Mouse (Mus musculus) lung, postnatal 0 days (tissue): ENCODE data around the gene St6gal1. TPM values are rescaled to one million over a fixed set of nuclear protein-coding genes. Genes with fewer than 3 reads are reported as not detected.

Experiments used
- ATAC-seq: fragments of 200-750 bp; cut with Nextera tagmentation; 2 replicates; pipeline ENCODE4 v1.8.0; 2017; ENCODE audit warnings: moderate library complexity
- DNase-seq: peaks from one replicate; pipeline ENCODE4 v3.0.0-alpha.2; 2016; ENCODE audit warnings: low spot score
- H3K27ac ChIP-seq: fragments of 300-500 bp; sonication (generic); 2 replicates; pipeline ENCODE4 v1.5.1; 2014; ENCODE audit warnings: antibody characterized with exemption, mild to moderate bottlenecking, low read length, mixed read lengths
- H3K27me3 ChIP-seq: fragments of 300-500 bp; sonication (generic); replicated peaks from 2 replicates; pipeline ENCODE4 v1.6.1; 2014; ENCODE audit warnings: low read length, mixed read lengths; ENCODE audit not compliant: insufficient read depth
- H3K36me3 ChIP-seq: fragments of 300-500 bp; sonication (generic); 2 replicates; pipeline ENCODE4 v1.6.1; 2014; ENCODE audit warnings: low read length, mixed read lengths; ENCODE audit not compliant: insufficient read depth
- H3K4me1 ChIP-seq: fragments of 300-500 bp; sonication (generic); 2 replicates; pipeline ENCODE4 v1.6.1; 2014; ENCODE audit warnings: antibody characterized with exemption, low read depth, low read length, mixed read lengths; ENCODE audit not compliant: insufficient read depth
- H3K4me2 ChIP-seq: fragments of 300-500 bp; sonication (generic); replicated peaks from 2 replicates; pipeline ENCODE4 v1.6.1; 2014; ENCODE audit warnings: low read depth, mild to moderate bottlenecking, low read length, moderate library complexity, mixed read lengths
- H3K4me3 ChIP-seq: fragments of 300-500 bp; sonication (generic); 2 replicates; pipeline ENCODE4 v1.5.1; 2014; ENCODE audit warnings: low read depth, low read length
- H3K9ac ChIP-seq: fragments of 300-500 bp; sonication (generic); replicated peaks from 2 replicates; pipeline ENCODE4 v1.6.1; 2014; ENCODE audit warnings: low read depth, mild to moderate bottlenecking
- H3K9me3 ChIP-seq: fragments of 300-500 bp; sonication (generic); 2 replicates; pipeline ENCODE4 v1.6.1; 2016; ENCODE audit warnings: low read length, mixed read lengths
- CTCF ChIP-seq: IDR thresholded peaks from 2 replicates; pipeline ENCODE4 v1.5.1; 2016; ENCODE audit warnings: antibody characterized with exemption, mild to moderate bottlenecking
- EP300 ChIP-seq: IDR thresholded peaks from 2 replicates; pipeline ENCODE4 v1.6.1; 2016; ENCODE audit warnings: antibody characterized with exemption, mild to moderate bottlenecking, control low read depth
- WGBS: fragments of 180-500 bp; shearing (Covaris S2); extraction: QIAGEN DNeasy Blood & Tissue Kit; methylation state at CpG from one replicate; pipeline ENCODE4 v1.1.7; 2014; 5-methylcytosine and 5-hydroxymethylcytosine counted together
- polyA plus RNA-seq: library from polyadenylated mRNA; unstranded; fragments of >200 nt; fragmentation: Nextera tagmentation; extraction: Ambion mirVana; gene quantifications from 2 replicates; pipeline ENCODE4 v1.2.1, GENCODE M21; 2015

The St6gal1 gene
- polyA plus RNA-seq, 1 experiment from 2014 or later: 46.4 TPM

GRCm38 (mm10) chr16:23294747-23295146 lies 70.2 kb downstream of the St6gal1 start:
- TF ChIP-seq CTCF: no peak
- no peak for TF ChIP-seq EP300
- H3K27me3 ChIP-seq: no peaks in the 10 kb centered on the region
- no peak overlapping the region for H3K9ac ChIP-seq
- H3K4me2 ChIP-seq: no peak overlapping the region
- ATAC-seq (no peak), DNase-seq (no peak)
- H3K36me3 ChIP-seq: no peaks in the 10 kb centered on the region
- H3K9me3 ChIP-seq: no peaks in the 10 kb centered on the region
- H3K4me3 ChIP-seq: no peak overlapping the region
- peaks cover 4% of the 10 kb centered on the region; the same call in 1 of the 2 replicates for H3K4me1 ChIP-seq
- WGBS: 81% methylated on average over 6 of the region's 6 CpGs
- no peak overlapping the region for H3K27ac ChIP-seq

- peak; percentile 98 for DNase-seq
- Histone ChIP-seq H3K27me3 (no peaks in the 10 kb centered on the region), H3K27ac (peak overlapping the region; percentile 38), H3K9ac (no peak overlapping the region), H3K36me3 (no peaks in the 10 kb centered on the region), H3K4me2 (no peak overlapping the region), H3K4me3 (no peak overlapping the region), H3K9me3 (no peaks in the 10 kb centered on the region), H3K4me1 (peaks cover 8% of the 10 kb centered on the region; the same call in 1 of the 2 replicates)
- 29% methylated on average over 5 of the region's 5 CpGs for WGBS
- peak; percentile 96 for ATAC-seq
- peak; percentile 99 for TF ChIP-seq EP300
- no peak for TF ChIP-seq CTCF
Measured at GRCm38 (mm10) chr16:23295720-23296119, 71.2 kb downstream of the St6gal1 start.

GRCm38 (mm10) chr16:23296721-23297120 lies 72.2 kb downstream of the St6gal1 start:
- WGBS: 92% methylated on average over 3 of the region's 3 CpGs
- no peak overlapping the region for H3K4me2 ChIP-seq
- no peak for DNase-seq
- H3K4me1 ChIP-seq: peaks cover 4% of the 10 kb centered on the region; the same call in 1 of the 2 replicates
- no peaks in the 10 kb centered on the region for H3K36me3 ChIP-seq
- H3K4me3 ChIP-seq: no peak overlapping the region
- H3K9me3 ChIP-seq: no peaks in the 10 kb centered on the region
- H3K9ac ChIP-seq: no peak overlapping the region
- TF ChIP-seq EP300 (no peak), CTCF (no peak)
- ATAC-seq: no peak
- no peaks in the 10 kb centered on the region for H3K27me3 ChIP-seq
- peak overlapping the region; percentile 38 for H3K27ac ChIP-seq

GRCm38 (mm10) chr16:23298441-23298840 lies 73.9 kb downstream of the St6gal1 start:
- Histone ChIP-seq H3K36me3 (no peaks in the 10 kb centered on the region), H3K27me3 (no peaks in the 10 kb centered on the region), H3K4me1 (peaks cover 4% of the 10 kb centered on the region; the same call in 1 of the 2 replicates), H3K4me3 (no peak overlapping the region), H3K9ac (no peak overlapping the region), H3K27ac (no peak overlapping the region), H3K9me3 (no peaks in the 10 kb centered on the region), H3K4me2 (no peak overlapping the region)
- TF ChIP-seq EP300: no peak
- no peak for TF ChIP-seq CTCF
- DNase-seq (no peak), ATAC-seq (no peak)
- 87% methylated on average over 3 of the region's 3 CpGs for WGBS

- Histone ChIP-seq H3K9me3 (no peaks in the 10 kb centered on the region), H3K27ac (no peak overlapping the region), H3K4me3 (no peak overlapping the region), H3K9ac (no peak overlapping the region), H3K27me3 (no peaks in the 10 kb centered on the region), H3K4me1 (peaks cover 4% of the 10 kb centered on the region; the same call in 1 of the 2 replicates), H3K4me2 (no peak overlapping the region), H3K36me3 (no peaks in the 10 kb centered on the region)
- whole genome bisulfite sequencing: 99% methylated on average over 3 of the region's 3 CpGs
- no peak for ATAC-seq
- TF ChIP-seq EP300: no peak
- no peak for TF ChIP-seq CTCF
- no peak for DNase-seq
Measured at GRCm38 (mm10) chr16:23298911-23299310, 74.4 kb downstream of the St6gal1 start.

- DNase-seq (no peak), ATAC-seq (no peak)
- H3K27ac ChIP-seq: no peak overlapping the region
Measured at GRCm38 (mm10) chr16:23299904-23300740, 75.6 kb downstream of the St6gal1 start.

More at GRCm38 (mm10) chr16:23299904-23300740, 75.6 kb downstream of the St6gal1 start:
- H3K4me3 ChIP-seq: no peak overlapping the region
- H3K9me3 ChIP-seq: no peaks in the 10 kb centered on the region
- peaks cover 4% of the 10 kb centered on the region; the same call in 1 of the 2 replicates for H3K4me1 ChIP-seq
- H3K4me2 ChIP-seq: no peak overlapping the region
- no peaks in the 10 kb centered on the region for H3K27me3 ChIP-seq
- WGBS: 61% methylated on average over 7 of the region's 7 CpGs
- H3K36me3 ChIP-seq: no peaks in the 10 kb centered on the region
- no peak overlapping the region for H3K9ac ChIP-seq
- no peak for TF ChIP-seq EP300
- TF ChIP-seq CTCF: no peak
